Mouse (Mus musculus): ENCODE measurements around the gene Gapdhs.

DNA sequence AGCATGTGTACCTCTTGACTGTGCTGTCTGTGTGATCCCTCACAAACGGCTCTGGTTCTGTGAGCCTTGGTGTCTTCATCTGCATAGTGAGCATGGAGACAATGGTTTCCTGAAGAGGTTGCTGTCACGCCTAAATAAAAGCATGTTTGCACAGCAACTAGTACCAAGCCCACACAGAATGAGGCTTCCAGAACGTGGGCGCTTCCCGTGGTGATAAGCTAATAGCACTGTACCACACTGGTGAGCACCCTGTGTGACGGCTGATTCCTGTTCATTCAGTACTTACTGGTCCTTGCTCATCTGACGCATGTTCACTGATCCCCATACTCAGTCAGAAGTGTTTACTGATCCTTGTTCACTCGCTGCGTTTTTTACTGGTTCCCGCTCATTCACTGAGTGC, 46.7 kb upstream of the Gapdhs start:
- no peak for TF ChIP-seq TAL1 (IDR thresholded peaks at IDR 0.05; ENCODE audit: low read length)
- no peak for TF ChIP-seq GATA1 (IDR thresholded peaks at IDR 0.05; ENCODE audit: low read length)

All from erythroblast, embryonic 14.5 days (primary cell).